Mouse (Mus musculus) testis, postnatal 14 days (tissue): Measurements from ENCODE around the gene Rasgef1a.

Experiments
- DNase-seq: peaks from one replicate; pipeline ENCODE4 v3.0.0; 2021; ENCODE audit warnings: low spot score

Gene Rasgef1a

DNA sequence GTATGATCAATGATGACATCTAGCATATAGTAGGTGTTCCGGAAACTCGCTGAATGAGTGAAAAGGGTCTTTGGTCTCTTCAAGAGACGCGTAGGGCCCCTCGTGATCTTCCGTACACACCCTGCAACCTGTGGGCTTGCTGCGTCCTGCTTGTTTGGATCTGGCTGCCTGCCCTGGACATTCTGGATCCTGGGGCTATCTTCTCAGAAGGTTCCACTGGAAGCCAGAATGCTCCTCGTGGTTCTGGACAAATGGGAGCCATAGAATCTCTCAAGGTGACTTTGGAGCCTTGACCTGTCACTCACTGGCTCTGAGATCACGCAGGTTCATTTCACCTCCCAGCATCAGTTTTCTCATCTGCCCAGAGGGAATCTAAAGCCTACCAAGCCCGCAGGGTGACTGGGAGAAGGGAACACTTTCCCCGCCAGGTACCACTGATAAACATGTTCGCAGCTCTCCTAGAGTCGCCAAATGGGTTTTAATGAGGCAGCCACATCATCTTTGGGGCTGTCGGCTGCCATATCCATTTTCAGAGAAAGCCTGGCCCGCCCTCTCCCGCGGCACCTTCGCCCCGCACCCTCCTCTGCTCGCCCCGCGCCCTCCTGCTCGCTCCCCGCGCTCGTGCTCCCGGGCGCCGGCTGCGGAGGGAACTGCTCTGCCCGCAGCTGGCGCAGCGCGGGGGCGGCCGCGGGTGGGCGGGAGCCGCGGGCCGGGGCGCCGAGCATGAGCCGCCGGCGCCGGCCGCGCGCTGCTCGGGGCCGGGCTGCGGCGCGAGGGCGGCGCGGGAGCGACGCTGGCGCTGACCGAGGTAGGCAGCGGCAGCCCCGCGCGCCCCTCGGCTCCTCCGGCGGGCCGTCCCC is at the start of gene Rasgef1a:
TSS of gene Rasgef1a (plus strand) at position 683 of the 860 bp plus-strand sequence.
- DNase-seq, result no peak

DNA sequence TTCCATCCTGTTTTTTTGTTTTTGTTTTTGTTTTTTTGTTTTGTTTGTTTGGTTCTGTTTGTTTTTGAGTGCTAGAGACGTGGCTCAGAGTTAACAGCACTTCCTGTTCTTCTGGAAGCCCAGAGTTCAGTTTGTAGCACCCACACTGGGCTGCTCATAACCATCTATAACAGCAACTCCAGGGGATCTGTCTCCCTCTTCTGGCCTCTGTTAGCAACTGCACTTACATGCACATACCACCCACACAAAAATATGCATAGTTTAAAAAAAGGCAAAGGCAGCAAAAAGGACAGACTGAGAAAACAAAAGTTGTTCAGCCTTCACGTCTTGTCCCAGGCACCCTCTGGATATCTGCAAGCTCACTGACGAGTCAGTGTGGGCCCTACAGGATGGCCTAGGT is 48.0 kb upstream of the Rasgef1a start:
- no peak for DNase-seq

DNA sequence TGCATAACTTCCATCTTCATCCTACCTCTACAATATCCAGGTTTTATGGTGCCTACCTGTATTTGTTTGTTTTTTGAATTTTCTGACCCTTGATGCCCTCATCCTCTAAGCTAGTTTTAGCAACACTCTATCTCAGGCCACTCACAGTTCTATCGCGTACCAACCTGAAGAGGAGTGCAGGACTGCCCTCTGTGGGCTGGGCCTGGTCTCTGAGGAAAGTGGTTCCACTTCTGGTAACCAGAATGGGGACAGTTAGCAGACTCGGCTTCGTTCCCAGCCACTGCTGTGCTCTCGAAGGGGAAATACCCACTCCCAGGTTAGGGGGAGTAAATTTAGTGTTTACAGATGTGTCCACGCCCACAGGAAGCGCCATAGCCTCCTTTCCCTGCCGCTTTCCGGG is 44.5 kb upstream of the Rasgef1a start:
- DNase-seq, result no peak

DNA sequence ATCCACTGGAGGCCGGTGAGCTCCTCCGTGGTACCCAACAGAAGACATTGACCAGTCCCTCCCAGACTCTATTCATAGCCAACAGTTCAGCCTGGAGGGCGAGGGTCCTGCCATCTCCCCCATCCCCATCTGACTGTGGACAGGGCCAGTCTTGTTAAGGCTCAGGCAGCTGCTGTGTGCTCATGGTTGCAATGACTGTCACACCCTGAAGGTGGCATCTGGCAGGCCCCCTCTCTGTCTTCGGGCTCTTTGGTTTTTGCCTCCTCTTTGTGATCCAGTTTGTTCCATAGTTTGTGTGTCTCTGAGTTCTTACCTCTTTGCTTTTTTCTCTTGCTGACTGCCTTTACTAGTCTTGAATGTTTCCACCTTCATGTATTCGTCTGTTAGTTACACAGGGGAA is 24.1 kb upstream of the Rasgef1a start:
- no peak for DNase-seq

DNA sequence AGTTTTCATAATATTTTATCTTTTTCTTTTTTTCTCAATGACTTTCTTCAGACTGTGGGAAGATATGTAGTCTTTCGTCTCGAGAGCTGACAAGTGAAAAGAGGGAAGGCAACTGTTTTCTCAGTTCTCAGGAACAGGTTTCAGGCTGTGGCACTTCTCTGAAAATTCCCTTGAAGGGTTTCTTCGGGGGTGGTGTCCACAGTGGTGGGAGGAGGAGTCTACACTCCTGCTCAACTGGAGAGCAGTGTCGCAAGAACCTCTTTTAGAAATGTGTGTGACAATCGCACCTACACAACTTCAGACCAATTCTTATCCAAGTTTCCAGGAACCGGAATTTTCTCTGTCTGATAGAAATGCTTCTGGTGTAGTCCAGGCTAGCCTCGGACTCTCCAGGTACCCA is 22.0 kb upstream of the Rasgef1a start:
- DNase-seq, result no peak

DNA sequence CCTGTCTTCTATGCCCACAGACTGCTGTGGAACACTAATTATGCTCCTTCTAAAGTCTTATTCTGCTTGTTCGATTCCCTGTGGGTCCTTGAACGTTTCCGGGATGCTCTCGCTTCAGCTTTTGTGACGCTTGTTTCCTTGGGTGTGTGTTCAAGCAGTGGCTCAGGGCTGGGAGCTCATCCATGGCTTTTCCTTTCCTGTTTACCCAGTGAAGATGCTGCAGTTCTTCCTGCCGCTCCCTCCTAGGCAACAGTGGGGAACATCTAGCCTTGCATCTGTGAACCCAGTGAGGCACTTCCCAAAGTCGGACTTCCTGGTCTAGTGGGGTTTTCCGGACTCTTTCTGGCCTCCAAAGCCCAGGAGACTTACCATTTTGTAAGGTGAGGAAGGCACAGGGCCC is 20.6 kb upstream of the Rasgef1a start:
- DNase-seq, result no peak

DNA sequence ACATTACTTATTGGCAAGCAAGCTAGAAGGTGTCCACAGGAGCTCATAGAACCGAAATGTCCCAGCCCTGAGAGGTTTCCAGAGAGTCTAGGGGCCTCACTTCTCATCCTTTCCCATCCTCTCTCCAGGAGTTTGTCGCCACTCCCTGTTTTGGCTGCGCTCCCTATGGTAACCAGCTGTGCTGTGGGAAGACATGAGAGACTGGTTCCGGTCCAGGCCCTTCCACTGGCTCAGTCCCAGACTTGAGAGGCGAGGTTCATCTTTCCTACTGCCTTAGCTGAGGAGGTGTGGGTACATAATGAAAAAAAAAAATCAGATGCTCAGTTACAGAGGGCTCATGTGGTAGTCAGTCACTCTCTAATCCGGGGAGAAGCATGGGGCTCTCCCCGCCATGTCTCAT is 19.9 kb upstream of the Rasgef1a start:
- no peak for DNase-seq

DNA sequence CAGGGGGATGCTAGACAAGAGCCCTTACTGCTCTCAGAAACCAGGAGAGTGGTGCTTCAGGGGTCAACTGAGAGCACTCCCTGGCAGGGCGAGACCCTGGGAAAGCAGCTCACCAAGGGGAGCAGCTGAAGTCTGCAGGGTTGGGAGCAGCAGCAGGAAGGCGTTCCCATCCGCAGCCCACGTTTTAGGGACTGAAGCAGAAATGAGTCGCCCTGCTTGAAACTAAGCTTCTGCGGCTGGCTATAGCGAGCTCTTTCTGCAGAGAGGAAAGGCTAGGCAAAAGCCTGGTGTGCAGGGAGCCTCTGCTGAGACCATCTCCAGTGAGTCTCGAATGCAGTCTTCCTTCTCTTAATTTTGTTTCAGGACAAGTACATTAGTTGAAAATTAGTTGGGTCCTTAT is 19.3 kb upstream of the Rasgef1a start:
- DNase-seq, result no peak

DNA sequence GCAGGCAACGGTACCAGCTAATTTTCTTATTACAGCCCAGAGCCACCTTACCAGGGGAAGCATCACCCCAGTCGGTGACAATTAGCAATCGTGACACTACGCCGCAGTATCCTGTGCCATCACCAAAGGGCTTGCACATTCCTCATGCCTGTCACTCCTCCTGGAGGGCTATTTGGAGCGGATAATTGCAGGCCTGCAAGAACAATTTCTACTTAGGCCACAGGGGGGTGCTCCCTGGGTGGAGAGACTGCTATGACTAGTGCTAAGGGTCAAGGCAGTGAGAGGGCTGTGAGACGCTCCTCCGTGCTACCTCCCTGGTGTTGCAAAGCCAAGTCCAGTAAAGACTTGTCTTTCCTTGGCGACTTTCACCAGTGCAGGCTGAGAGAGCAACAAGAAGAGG is 16.1 kb upstream of the Rasgef1a start:
- DNase-seq, result no peak

DNA sequence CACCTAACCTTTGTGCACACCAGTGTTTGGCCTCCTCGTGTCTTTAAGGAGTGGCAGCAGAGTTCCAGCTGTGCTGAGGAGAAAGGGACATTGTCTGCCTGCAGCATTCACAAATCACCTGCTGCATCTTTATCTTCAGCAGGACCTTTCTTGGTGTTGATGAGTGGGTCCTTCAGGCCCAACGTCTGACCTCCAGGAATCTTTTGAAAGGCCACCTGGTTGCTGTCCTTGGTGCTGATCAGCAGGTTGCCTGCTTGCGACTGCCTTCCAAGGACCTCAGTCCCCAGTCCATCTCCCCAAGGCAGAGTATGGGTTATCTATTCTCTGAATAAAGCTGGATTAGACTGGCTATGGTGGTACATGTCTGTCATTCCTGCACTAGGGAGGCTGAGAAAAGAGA is 10.0 kb upstream of the Rasgef1a start:
- no peak for DNase-seq

DNA sequence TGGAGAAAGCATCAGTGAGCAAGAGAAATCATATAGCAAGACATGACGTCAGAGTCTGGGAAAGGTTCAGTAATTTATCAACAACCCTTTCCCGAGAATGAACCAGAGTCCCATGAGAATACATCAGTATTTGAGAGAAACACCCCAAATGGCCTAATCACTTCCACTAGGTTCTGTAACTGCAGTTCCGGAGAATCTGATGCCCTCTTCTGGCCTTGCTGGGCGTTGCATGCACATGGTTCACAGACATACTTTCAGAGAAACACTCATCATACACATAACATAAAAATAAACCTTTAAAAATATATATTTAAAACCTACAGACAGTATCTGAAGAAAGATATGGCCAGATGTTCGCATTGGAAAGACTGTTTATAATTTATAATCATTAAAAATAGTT is 3.9 kb upstream of the Rasgef1a start:
- DNase-seq, result no peak

DNA sequence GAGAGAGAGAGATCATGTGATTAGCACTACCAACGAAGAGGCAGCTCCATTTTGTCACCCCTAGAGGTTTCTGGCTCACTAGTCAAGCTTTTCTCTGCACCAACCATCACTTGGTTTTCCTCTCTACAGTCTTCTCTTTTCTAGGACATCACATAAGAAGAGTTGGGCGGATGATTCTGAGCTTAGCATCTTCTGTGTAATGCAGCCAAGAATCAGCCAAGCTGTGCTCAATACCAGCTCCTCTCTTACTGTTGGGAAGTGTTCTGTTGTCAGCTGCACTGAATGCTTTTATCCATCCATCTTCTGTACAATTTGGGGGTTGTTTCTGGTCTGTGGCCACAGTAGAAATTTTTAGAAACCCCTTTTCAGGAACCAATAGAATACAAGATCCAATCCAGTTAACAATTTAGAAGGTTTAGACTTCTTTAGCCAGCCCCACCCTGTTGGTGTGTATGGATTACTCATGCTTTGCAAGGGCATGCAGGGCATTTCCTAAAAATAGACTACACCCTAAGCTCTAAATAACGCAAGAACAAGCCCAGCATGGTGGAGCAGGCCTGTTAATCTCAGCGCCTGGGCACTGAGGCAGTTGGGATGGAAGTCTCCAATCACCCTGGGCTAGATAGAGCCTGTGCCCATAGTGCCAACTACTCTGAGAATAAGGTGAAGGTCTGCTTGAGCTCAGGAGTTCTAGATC is 3.2 kb upstream of the Rasgef1a start:
- DNase-seq, result no peak

DNA sequence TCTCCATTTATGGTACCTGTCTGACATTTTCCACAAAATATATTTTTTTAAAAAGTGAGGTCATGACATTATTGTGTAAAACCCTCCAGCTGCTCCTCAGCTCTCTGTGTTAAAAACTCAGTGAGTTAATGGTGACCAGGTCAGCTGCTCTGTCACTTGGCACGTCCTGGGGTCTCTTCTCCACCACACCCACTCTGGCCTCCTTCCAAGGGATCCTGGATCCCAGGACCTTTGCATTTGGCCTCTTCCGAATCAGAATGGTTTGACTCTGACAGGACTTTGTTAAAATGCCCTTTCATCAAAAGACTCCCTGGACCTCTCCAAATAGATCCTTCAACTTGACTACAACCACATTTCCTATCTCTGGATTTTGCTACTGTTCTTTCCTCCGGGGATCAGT is 982 bp upstream of the Rasgef1a start:
- no peak for DNase-seq

DNA sequence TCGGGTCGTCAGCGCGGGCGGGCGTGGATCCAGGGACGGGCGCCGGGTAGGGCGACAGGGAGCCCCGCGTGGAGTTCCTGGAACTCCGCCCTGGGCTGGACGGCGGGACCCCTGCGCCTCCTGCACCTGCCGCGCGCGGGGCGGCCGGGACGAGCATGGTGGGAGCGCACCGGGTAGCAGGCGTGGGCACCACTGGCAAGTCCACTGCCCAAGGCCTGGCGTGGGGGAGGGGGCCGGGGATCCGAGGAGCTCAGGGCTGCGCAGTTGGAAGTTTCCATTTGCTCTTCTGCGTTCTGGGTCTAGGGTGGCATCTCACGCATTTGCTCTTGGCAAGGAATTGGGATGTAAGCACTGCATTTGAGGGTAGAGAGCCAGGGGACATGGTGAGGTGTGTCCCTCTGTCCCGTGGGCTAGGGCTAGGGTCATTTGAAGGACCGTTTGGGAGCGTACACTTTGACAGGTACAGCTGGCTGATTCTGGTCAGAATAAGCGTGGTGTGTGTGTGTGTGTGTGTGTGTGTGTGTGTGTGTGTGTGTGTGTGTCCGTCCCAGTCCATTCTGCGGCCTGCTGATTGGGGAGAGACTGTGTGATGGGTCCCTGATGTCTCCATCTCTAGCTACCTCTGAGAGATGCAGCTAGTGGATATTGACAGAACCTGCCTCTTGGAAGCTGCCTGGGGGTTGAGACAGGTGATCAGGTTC is 528 bp downstream of the Rasgef1a start:
- DNase-seq, result no peak

DNA sequence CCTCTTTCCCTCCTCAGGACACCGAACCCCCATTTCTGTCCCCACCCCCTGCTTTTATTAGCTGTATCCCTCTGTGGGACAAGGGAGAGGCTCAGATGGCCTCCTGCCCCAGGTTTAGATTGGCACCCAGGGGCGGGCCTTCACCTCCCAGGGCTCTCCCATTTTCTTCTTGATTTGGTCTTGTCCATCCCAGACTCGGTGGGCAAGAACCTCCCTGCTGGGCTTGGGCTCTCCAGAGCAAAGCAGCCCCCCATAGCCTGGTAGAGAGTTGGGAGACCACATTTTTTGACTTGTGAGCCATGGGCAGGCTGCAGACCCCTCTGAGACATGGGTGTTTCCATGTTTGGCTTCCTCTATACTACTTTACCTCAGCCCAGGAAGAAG is 1.1 kb downstream of the Rasgef1a start:
- no peak for DNase-seq

DNA sequence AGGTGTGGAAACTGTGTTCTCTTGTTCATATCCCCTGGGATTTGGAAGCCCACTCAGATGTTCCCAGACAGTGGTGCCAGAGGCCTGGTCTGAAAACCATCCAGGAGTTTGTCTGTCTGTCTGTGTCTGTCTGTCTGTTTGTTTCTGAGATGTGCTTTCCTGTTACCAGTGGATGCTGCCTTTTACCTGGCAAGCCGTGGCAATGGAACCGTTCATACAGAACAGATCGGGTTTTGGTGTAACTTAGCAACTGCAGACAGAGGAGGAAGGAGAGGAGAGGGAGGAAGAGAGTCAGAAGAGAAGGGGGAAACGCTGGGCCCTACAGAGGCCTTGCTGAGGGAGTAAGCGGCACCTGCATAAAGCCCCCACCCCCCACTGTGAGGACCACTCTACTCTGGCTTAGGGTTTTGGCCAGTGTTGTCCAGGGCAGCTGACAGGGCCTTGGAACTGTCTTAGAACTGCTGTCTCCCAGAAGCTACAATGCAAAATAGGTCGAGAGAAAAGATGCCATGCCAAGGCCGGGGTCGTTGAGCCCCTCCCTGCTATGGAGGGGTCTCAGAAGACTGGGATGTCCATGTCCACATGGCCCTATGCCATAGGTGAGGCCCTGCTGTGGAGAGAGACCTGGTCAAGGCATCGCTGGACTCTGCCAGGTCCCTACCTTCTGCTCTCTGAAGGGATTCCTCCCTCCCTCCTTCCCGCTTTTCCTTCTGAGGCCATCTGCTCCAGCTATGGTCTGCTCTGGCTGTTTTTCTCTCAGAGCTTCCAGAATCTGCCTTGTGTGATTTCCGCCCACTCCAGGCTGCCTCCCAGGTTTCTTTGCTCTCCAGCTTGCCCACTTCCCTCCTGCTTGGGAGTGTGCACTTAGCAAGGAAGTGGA is 2.0 kb downstream of the Rasgef1a start:
- DNase-seq, result no peak

DNA sequence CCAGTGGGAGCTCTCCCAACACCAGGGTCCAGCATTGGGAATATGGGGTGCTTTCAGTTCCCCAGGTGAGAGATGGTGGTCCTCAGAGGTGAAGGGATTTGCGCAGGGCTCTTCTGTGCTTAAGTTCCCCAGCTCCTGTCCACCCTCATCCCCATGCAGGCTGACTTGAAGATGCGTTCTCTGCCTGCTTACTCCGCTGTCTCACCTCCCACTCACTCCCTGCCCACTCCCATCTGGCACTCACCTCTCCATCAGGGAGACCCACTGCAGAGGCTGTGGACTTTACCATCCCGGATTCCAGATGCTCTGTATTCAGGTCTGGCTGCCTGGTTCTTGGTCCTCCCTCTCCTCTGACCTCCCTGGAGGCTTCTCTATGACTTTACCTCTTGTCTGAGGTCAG is 3.6 kb downstream of the Rasgef1a start:
- DNase-seq, result no peak

DNA sequence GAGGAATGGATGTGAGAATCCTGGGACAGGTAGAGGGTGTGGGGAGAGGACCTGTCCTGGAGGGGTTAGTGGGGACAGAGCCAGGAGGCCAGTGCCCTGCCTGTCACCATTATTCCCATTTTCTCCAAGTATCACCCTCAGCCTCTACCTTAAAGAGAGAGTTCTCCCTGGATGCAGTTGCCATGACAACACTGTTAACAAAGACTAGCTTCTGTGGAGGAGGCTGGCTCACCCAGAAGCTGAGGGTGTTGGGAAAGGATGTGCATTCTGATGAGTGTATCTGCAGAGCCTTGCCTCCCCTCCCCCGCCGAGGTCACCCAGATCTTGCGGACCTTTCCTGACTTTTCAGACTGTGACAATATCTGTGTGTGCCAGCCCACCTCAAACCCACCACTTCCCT is 4.7 kb downstream of the Rasgef1a start:
- no peak for DNase-seq

DNA sequence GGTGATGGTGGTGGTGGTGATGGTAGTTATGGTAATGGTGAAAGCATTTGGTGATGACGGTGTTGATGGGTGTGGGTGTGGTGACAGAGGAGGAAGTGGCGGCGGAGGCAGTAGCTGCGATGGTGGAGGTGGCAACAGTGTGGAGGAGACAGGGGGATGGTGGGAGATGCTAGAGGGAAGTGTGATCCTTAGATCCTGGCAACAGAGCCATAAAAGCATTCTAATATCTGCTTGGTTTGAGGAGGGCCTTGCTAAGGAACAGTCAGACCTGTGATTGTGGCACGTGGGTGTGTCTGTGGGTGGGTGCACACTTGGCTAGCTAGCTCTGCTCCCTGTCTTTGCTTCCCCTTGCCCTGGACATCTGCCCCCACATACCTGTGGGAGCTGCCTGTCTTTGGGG is 7.4 kb downstream of the Rasgef1a start:
- DNase-seq, result no peak

DNA sequence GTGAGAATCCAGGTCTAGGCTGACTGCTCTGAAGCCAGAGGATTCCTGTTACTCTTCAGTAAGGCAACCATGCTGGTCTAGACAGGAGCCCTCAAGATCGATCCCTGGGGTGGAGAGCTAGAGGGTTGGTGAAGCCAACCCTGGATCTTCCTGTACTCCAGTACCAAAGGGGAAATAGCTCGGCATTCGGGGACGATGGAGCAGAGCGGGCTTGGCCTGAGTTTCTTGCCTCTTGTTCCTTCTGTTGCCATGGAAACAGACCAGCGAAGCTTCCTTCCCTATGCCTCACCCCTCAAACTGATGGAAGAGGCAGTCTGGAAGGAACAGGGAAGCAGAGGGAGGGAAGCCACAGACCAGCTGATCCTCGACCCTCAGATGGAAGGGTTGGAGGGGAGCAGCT is 8.3 kb downstream of the Rasgef1a start:
- no peak for DNase-seq

DNA sequence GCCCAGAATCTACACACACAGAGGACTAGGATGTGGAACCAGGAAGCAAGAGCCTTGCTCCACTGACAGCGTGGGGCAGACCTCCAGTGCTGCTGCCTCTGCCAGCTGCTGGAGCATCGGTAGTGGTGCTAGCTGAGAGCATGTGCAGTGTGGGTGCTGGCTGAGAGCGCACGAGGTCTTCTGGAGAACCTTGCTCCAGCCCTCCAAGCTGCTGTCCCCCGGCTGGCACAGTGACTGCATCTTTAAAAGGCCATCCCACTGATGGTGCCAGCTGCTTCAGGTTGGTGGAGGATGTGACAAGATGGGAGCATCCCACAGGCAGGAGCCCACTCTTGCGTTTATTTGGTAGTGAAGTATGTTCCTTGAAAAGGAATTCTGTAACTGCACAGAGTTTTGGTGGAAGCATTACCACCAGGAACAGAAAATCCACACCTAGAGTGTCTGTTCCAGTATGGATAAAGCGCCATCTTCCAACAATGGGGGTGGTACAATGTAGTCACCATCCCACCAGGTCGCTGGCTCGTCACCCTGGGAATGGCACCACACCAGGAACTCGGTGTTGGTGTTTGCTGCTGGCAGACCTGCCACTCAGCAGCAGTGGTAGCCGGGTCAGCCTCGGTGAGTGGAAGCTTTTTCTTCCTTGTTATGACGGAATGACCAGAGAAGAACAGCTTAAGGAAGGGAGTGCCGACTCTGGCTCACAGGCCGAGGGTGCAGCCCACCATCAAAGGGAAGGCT is 11.8 kb downstream of the Rasgef1a start:
- no peak for DNase-seq
